Mouse (Mus musculus) gastrocnemius, adult 18-20 months (tissue): ENCODE results near the gene Msh4. TPM values are rescaled to one million over a fixed set of nuclear protein-coding genes. Genes with fewer than 3 reads are reported as not detected.

ENCODE experiments used
- DNase-seq: peaks from one replicate; pipeline ENCODE4 v3.0.0; 2021; ENCODE audit warnings: low spot score
- total RNA-seq, 2 experiments: library from RNA; stranded (reverse); gene quantifications; 2 replicates each; pipeline ENCODE4 v1.2.3; 2021

Gene Msh4
- total RNA-seq, 2 experiments from 2014 or later: 0.09 TPM; not detected in 1

DNA sequence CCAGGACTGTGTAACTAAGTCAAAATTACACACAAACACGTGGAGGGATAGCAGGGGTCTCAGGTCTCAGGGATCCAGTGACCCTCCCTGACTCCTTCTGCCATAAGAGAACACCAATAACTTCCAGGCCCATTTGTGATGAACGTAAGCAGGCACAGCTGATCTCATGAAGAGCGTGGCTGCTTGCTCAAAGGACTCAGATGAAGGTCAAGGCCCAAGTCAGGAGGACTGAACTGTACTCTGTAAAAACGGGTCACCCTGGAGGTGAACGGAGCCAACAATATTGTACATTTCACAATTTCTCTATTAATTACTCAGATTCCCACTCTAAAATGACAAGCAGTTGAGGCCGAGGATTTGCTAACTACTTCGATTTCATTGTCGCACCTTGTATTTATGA lies 91.9 kb downstream of the Msh4 start:
- no peak for DNase-seq

DNA sequence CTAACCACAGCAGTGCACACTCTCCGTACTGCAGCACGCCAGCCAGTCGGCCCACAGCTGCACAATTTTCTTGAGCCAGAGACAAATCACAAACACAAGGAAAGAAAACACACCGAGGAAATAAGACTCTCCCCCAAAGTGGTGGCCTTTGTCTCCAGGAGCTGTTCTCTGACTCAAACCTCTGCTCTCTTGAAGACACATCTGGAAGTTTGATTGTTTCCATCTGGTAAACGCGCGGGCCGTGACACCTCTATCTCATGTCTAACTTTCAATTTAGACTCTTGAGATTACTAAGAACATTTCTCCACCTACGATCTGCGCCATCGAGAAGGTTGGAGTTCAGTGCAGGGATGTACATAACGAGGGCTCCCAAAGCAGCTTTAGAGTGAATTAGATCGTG lies 97.5 kb downstream of the Msh4 start:
- no peak for DNase-seq

DNA sequence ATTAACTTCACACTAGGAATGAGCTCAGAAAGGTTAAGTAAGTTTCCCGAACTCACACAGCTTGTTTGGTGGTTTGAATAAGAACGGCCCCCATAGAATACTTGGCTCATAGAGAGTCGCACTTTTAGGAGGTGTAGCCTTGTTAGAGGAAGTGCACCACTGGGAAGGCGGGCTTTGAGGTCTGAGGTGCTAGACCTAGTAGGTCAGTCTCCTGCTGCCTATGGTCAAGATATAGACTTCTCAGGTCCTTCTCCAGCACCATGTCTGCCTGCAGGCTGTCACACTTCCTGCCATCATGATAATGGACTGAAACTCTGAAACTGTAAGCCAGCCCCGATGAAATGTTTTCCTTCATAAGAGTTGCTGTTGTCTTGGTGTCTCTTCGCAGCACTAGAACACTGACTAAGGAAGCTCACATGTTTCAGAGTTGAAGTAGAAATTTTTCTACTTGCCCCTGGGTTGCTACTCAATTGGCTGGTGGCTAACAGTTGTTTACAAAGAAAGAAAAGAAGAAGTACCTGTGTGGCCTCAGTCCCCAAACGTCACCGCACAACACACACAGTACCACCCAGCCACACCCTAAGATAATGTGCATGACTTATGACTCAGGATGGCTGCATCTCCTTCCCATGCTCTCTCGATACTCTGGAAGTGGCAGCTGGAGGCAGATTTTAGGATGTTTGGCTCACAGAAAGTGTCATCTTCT lies 98.3 kb downstream of the Msh4 start:
- no peak for DNase-seq

Other genes starting within 250 kb of the Msh4 start
- gene St6galnac3, start 181.0 kb downstream of the Msh4 start, total RNA-seq: 1 to 10 TPM; 1.5 to 2.9 TPM
- gene Asb17, start 61.9 kb downstream of the Msh4 start, total RNA-seq: not detected
- 10 to 100 TPM; 51.9 to 61.6 TPM for gene Rabggtb, start 6.9 kb upstream of the Msh4 start, total RNA-seq
- gene Acadm, start 38.5 kb upstream of the Msh4 start, total RNA-seq: 100 to 1,000 TPM; 316 to 427 TPM
- under 1 TPM in 1 of 2 experiments, not detected in 1; 0.05 TPM for gene Slc44a5, start 67.3 kb upstream of the Msh4 start, total RNA-seq